Mouse (Mus musculus): ENCODE measurements around the gene Lrguk. TPM values are rescaled to one million over a fixed set of nuclear protein-coding genes. Genes with fewer than 3 reads are reported as not detected.
A peak's percentile ranks its signal among the peaks of the same experiment; 100 is the strongest.

Lrguk gene
- polyA plus RNA-seq (2017; shearing (Covaris generic)): not detected

DNA sequence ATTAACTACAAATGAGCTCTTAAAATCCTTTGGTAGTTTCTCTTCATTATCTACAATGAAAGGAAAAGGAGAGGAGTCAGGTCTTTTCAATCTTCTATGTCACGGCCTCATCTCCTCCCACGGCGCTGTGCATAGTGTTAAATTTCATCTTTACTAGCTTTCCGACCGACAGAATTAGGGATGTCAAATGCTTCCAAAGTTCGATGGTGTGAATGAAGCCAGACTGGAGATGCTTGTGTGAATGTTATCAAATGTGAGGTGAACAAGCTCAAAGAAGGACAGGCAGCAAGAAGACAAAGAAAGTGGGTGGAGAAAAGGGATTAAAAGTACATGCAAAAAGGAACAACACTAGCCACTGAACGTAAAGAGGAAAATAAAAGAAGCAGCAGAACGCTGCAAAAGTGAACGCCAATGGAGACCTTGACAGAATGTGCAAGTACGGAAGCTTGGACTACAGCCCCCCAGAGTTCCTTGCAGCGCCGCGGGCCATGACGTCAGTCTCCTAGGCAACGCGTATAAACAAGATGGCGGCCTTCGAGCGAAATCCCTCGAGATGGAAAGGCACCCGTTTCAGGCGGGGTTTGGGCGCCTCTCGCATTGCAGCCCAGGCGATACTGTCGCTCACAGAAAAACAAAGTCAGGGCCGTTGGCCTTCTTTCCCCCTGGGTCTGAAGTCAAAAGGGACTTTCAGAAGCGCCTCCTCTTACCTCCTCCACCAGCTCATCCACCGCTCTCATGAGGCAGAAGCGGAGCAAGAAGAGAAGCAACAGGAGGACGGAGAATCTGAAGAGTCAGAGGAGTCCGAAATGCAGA, at the start of gene Lrguk:
Gene Lrguk, plus strand, starts transcription at position 516 of the 813 bp plus-strand sequence.
- ATAC-seq: peak; percentile 99

DNA sequence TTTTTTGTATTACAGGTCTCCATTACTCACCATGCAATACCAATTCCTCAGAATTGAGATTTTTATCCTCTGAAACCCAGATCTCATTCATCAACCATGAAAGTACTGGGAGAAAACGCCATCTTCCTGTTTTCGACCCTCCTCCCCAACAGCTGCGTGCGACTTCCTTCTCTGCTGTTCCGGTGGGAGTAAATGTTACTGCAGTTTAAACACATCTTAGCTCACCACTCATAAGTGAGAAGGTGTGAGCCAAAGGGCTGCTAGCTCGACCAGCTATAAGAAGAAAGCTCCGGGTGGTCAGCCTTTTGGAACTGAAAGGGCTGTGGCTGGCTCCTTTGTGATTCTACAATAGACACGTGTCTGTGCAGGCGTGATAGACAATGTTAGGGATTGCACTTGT, 46.5 kb upstream of the Lrguk start:
- no peak for ATAC-seq

- ATAC-seq: no peak
Observed at GRCm38 (mm10) chr6:33987132-33987531, 42.1 kb upstream of the Lrguk start.

DNA sequence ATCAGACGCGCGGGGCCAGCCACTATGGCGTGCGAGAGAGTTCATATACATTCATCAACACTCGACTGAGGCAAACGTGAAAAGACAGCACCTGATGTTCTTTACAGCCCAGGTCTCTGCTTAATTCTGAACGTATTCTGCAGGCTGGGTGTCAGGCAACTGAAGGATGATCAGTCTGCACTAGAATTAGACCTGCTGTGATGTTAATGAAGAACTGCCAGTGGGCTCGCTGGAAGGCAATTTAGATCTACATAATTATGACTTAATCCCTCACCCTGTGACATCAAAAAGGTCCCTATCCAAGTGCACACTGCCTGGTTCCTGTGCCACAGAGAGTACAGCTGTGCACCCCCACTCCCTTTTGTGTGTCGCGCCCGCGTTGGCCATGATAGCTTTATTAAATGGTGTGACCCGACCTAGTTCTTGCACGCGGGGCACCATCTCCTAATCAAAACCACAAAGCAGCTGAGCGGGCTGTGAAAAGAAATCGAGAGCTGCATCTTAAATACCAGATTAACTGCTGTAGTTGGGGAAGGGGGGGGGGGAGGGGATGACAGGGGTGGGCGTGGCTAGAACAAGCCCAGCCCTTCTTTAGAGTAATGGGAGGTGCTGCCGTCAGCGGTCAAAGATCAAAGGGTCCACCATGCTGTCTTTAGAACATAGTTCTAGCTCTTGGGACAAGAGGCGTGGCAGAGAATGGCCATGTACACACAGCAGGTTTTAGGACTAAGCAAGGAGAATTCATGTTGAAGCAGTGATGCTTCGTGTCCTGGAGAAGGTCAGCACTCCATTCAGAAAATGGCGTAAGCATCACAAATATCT, 36.8 kb upstream of the Lrguk start:
- ATAC-seq: no peak

DNA sequence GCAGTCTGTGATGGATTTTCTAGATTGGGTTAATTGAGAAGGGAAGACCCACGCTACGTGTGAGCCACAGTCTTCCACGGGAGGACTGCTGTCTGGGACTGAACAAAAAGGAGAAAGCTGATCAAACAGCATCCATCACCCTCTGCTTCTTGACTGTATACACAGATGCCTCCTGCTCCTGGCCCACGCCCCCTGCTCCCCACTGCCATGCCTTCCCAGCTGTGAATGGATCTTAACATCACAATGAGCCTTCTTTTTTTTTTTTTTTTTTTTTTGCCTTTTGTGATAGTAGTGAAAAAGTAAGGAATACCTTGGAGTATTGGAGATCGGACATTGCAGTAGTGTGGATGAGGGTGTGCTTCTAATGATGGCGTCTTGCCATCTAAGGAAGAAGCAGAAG, 35.4 kb upstream of the Lrguk start:
- no peak for ATAC-seq

DNA sequence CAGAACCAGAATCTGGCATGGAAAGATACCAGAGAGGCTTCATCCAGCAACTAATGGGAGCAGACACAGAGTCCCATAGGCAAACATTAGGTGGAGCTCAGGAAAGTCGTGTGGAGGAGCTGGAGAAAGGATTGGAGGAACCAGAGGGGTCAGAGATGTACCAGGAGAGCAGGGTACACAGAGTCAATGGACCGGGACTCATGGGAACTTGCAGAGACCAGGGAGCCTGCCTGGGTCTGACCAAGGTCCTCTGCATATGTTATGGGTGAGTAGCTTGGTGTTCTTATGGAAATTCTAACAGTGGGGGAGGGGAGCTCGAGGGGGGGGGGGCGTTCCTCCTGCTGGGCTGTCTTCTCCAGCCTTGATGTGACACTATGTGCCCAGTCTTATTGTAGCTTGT, 30.7 kb upstream of the Lrguk start:
- ATAC-seq: no peak

GRCm38 (mm10) chr6:33999530-33999929, 29.7 kb upstream of the Lrguk start:
- no peak for ATAC-seq

DNA sequence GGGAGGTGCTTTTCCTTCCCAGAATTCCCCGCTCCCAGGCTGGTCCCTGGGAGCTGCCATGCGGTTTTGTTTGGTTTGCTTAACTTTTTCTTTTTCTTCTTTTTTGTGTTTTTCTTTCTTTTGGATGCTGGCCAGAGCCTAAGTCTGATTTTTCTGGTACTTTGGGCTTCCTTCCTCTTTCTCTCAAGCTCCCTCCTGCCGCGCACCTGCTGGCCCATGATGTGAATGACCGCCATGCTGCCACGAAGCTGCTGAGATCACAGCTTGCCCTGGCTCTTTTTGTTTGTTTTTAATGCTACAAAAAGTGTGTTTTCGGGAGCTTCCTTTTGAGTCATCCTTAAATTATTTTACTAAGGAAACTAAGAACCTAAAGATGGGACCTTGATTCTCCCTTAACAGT, 28.6 kb upstream of the Lrguk start:
- ATAC-seq: no peak

GRCm38 (mm10) chr6:34003033-34003432, 26.2 kb upstream of the Lrguk start:
- ATAC-seq: no peak

- no peak for ATAC-seq
Observed at GRCm38 (mm10) chr6:34013469-34013868, 15.8 kb upstream of the Lrguk start.

- peak; percentile 5 for ATAC-seq
Observed at GRCm38 (mm10) chr6:34029746-34030027, 439 bp downstream of the Lrguk start.

- ATAC-seq: no peak
Observed at GRCm38 (mm10) chr6:34034096-34034495, 4.8 kb downstream of the Lrguk start.

- ATAC-seq: no peak
Observed at GRCm38 (mm10) chr6:34034577-34035461, 5.6 kb downstream of the Lrguk start.

GRCm38 (mm10) chr6:34040624-34041235, 11.5 kb downstream of the Lrguk start:
- ATAC-seq: peak; percentile 92

- no peak for ATAC-seq
Observed at GRCm38 (mm10) chr6:34041589-34042280, 12.5 kb downstream of the Lrguk start.

- ATAC-seq: no peak
Observed at GRCm38 (mm10) chr6:34044228-34044811, 15.1 kb downstream of the Lrguk start.

DNA sequence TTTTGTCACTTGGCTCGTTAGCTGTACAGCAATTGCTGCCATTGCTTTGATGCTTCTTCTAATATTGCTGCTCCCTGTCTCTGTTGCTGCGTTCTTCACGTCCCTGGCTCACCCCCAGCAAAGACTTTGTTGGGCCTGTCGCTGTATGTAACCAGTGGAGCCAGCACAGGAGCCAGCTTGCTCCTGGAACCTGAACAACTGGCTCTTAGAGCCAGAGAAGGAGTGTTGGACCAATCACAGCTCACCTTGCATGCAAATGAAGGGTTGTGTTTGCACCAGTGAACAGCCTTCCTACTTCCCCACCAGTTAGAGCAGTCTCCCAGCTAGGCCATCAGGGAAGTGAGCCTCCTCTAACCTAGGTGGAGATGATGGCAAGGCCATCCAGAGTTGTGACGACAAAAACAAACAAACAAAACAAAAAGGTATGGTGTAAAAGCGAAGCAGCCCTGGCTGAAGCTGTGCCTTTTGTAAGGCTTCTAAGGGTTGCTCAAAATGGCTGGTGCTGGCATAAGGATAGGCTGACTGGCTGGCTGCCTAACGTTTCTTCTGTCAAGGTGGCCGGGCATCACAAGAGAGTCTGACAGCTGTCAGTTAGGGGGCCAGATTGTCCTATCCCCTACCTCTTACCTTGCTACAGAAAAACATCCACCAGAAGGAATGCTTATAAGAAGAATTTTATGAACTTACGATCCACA, 15.7 kb downstream of the Lrguk start:
- no peak for ATAC-seq

DNA sequence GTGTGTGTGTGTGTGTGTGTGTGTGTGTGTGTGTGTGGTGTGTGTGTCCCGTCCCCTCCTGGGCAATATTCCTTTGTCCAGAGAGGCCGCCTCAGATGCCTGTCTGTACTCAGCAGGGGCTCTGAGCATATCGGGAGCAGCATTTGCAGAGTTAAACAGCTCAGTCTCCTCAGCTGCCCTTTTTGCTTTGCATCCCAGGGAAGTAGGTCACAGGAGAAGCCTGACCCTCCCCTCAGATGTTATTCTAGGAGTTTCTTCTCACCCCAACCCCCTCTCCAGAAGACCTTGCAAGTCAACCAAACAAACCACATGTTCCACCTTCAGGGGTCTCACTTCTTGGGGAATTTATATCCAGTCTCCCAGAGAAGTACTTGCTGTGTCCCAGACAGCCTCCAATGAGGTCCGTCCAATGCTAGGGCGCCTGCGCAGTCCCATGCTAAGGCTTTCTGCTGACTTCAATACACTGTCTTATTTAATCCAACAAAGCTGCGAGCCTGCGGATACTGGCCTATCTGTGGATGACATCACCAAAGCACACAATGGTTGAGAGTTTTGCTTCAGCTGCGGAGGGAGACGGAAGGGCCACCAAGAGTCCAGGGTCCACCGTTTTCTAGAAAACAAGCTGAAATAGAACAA, 17.4 kb downstream of the Lrguk start:
- no peak for ATAC-seq

GRCm38 (mm10) chr6:34049433-34049832, 20.2 kb downstream of the Lrguk start:
- ATAC-seq: no peak

DNA sequence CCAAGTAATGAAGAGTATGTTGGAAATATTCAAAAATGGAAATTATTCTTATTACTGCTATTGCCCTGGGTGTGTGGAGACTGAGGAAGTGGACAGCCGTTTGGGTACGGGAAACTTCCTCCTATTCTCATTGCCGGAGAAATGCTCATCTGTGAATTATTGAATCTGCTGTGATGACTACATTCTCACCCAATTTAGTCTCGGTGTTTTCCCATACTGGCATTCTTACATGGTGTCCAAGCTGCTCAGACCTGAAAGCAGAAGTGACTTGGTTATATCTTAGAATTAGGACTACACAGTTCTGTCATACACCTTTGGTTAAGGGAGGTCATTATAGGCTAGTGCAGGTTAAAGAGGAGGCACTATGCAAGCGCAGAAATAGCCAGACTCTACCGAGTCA, 30.5 kb downstream of the Lrguk start:
- no peak for ATAC-seq

Measured in CD4-positive, CD25-positive, alpha-beta regulatory T cell, adult 4 months (primary cell).